Mouse (Mus musculus): Measurements from ENCODE around the gene Ppp1r21.

GRCm38 (mm10) chr17:88531176-88531575, 1.3 kb downstream of the Ppp1r21 start:
- no peak for TF ChIP-seq CTCF (IDR thresholded peaks at IDR 0.05; ENCODE audit: insufficient read depth, low read length)
- no peak for TF ChIP-seq POLR2A (IDR thresholded peaks at IDR 0.05; ENCODE audit: borderline replicate concordance, extremely low read depth, low read depth, low read length)
